Mouse (Mus musculus): ENCODE measurements at regions not wholly inside any gene's neighbourhood (a gene's known extent, or its start where the extent isn't known, plus 50 kb on each side); places are given as distances from the start of the nearest gene placed in this dataset.

DNA sequence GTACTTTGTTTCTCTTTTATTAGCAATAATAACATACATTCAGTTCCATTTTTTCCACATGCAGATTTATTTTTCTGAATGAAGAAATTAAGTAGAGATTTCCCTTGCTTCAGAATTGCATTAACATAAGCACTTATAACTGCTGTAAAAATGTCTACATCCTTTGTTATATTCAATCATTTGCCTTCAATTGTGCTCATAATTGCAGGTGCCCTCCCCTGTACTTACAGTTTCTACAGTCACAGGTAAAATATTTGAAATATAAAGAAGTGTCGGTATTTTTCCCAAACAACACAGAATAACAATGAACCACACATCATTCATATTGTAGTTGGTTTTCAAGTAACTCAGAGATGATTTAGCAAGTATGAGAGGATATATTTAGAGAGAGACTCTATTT, 568.8 kb downstream of the Ptprc start:
- 68% methylated on average over 1 of the region's 1 CpGs for WGBS (ENCODE audit: insufficient replicate concordance)
- H3K27me3 ChIP-seq (ENCODE audit: control insufficient read depth, insufficient read depth, low read depth, low read length): no peaks in the 10 kb centered on the region
- ATAC-seq (ENCODE audit: low read depth): no peak

DNA sequence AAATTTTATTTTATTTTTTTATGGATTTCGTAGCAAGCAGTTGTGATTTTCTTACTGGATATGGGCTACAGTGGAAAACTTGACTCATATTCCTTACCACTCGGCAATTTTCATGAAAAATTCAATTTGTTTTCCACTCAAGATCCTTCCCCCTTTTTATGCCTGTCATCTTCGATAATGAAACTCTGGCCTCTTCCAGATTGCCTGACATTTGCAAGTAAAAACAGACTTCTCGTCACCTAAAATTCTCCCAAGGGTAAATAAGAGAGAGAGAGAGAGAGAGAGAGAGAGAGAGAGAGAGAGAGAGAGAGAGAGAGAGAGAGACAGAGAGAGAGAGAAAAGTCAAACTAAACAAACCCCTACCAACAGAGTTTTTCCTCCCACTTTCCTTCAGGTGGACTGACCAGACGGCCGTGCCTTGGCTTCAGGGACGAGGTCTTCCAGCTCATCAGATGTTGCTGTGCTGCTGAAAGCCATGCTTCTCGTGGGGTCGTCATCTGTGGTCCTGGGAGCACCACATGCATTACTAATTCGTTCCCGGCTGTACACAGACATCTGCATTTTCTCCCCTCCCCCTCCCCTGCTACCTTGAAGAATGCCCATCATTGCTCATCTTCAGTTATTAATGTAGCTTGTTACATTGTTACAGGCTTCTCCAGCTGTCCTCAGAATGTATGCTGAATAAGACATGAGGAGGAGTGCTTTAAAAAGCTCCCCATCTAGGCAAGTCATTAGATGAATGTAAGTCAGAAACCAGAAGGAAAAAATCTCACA, 569.4 kb downstream of the Ptprc start:
- Histone ChIP-seq H3K27ac (ENCODE audit: low read length) (no peak overlapping the region), H3K9me3 (replicated peaks; ENCODE audit: control insufficient read depth, low read length) (no peaks in the 10 kb centered on the region), H3K36me3 (ENCODE audit: control insufficient read depth, insufficient read depth) (no peaks in the 10 kb centered on the region), H3K4me3 (ENCODE audit: low read depth, low read length) (no peak overlapping the region), H3K4me1 (ENCODE audit: control insufficient read depth, low read depth, low read length) (no peaks in the 10 kb centered on the region), H3K4me2 (ENCODE audit: low read depth, low read length) (no peak overlapping the region), H3K27me3 (ENCODE audit: control insufficient read depth, insufficient read depth, low read depth, low read length) (no peaks in the 10 kb centered on the region), H3K9ac (ENCODE audit: low read depth, low read length) (no peak overlapping the region)
- ATAC-seq (ENCODE audit: low read depth): no peak
- WGBS (ENCODE audit: insufficient replicate concordance): 52% methylated on average over 11 of the region's 11 CpGs

More for the DNA sequence above, 568.8 kb downstream of the Ptprc start:
- Histone ChIP-seq H3K4me3 (ENCODE audit: low read depth, low read length) (no peak overlapping the region), H3K36me3 (ENCODE audit: control insufficient read depth, insufficient read depth) (no peaks in the 10 kb centered on the region), H3K9ac (ENCODE audit: low read depth, low read length) (no peak overlapping the region), H3K4me2 (ENCODE audit: low read depth, low read length) (no peak overlapping the region), H3K9me3 (replicated peaks; ENCODE audit: control insufficient read depth, low read length) (no peaks in the 10 kb centered on the region), H3K4me1 (ENCODE audit: control insufficient read depth, low read depth, low read length) (no peaks in the 10 kb centered on the region), H3K27ac (ENCODE audit: low read length) (no peak overlapping the region)

DNA sequence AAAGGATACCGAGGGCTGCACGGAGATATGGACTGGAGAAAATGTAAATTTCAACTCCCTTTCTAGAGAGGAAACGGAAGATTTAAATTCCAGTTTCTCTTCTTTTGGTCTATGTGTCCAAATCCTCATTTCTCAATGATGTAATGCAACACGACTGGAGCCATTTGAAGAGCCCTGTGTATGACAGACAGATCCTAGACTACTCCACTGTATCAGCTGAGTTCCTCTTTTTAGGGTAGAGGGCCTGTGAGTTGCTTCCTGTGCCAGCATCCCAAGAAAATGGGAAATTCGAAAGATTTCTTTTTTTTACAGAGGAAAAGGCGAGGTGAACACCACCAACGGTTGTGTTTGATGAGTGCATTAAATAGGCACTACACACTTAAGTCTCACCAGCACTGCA, 581.8 kb downstream of the Ptprc start:
- no peak overlapping the region for H3K4me2 ChIP-seq (ENCODE audit: low read depth, low read length)
- no peak overlapping the region for H3K27ac ChIP-seq (ENCODE audit: low read length)
- H3K27me3 ChIP-seq (ENCODE audit: control insufficient read depth, insufficient read depth, low read depth, low read length): no peaks in the 10 kb centered on the region
- H3K36me3 ChIP-seq (ENCODE audit: control insufficient read depth, insufficient read depth): no peaks in the 10 kb centered on the region
- ATAC-seq (ENCODE audit: low read depth): no peak
- 37% methylated on average over 7 of the region's 7 CpGs for WGBS (ENCODE audit: insufficient replicate concordance)
- H3K9me3 ChIP-seq (replicated peaks; ENCODE audit: control insufficient read depth, low read length): no peaks in the 10 kb centered on the region
- no peaks in the 10 kb centered on the region for H3K4me1 ChIP-seq (ENCODE audit: control insufficient read depth, low read depth, low read length)
- H3K4me3 ChIP-seq (ENCODE audit: low read depth, low read length): no peak overlapping the region
- H3K9ac ChIP-seq (ENCODE audit: low read depth, low read length): no peak overlapping the region

DNA sequence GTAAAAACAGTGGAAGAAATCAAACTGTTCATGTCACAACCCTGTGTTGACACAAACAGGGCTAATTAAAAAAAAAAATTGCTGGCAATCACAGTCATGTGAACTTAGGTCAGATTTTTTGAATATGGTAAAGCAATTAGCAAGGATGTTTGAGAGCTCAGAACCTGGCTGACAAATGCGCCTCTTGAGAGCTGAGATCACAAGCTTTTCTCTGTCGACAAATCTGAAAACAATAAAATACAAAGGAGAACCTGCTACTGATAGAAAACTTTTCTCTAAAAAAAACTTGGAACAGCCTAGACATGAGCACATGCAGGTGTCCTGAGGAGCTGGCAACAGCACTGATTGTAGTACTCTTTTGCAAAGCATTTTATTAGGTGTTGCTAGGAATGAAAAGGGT, 583.6 kb downstream of the Ptprc start:
- ATAC-seq (ENCODE audit: low read depth): no peak

DNA sequence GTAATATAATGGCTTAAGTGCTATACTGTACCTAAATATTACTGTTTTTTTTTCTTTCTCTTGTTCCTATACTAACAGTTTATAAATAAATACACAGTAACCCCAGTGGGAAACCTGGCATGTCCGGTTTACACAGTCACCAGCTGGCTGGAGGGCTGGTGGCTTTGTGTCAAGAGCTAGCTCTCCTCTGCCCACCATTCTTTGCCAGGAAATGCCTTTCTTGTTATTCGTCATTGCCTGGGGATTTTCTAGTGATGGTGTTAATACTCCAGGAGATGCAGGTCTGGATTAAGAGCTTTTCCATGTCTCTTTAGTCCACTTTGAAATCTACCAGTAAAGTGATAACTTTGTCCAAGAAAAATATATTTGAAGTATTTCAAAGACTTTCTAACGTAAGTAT, 584.2 kb downstream of the Ptprc start:
- H3K27ac ChIP-seq (ENCODE audit: low read length): no peak overlapping the region
- 43% methylated on average over 3 of the region's 3 CpGs for WGBS (ENCODE audit: insufficient replicate concordance)
- H3K27me3 ChIP-seq (ENCODE audit: control insufficient read depth, insufficient read depth, low read depth, low read length): no peaks in the 10 kb centered on the region
- no peak overlapping the region for H3K4me2 ChIP-seq (ENCODE audit: low read depth, low read length)
- no peaks in the 10 kb centered on the region for H3K36me3 ChIP-seq (ENCODE audit: control insufficient read depth, insufficient read depth)
- H3K9ac ChIP-seq (ENCODE audit: low read depth, low read length): no peak overlapping the region
- H3K9me3 ChIP-seq (replicated peaks; ENCODE audit: control insufficient read depth, low read length): no peaks in the 10 kb centered on the region
- ATAC-seq (ENCODE audit: low read depth): no peak
- H3K4me3 ChIP-seq (ENCODE audit: low read depth, low read length): no peak overlapping the region
- H3K4me1 ChIP-seq (ENCODE audit: control insufficient read depth, low read depth, low read length): no peaks in the 10 kb centered on the region

More for the DNA sequence above, 583.6 kb downstream of the Ptprc start:
- Histone ChIP-seq H3K4me1 (ENCODE audit: control insufficient read depth, low read depth, low read length) (no peaks in the 10 kb centered on the region), H3K9ac (ENCODE audit: low read depth, low read length) (no peak overlapping the region), H3K4me3 (ENCODE audit: low read depth, low read length) (no peak overlapping the region), H3K9me3 (replicated peaks; ENCODE audit: control insufficient read depth, low read length) (no peaks in the 10 kb centered on the region), H3K27ac (ENCODE audit: low read length) (no peak overlapping the region), H3K27me3 (ENCODE audit: control insufficient read depth, insufficient read depth, low read depth, low read length) (no peaks in the 10 kb centered on the region), H3K36me3 (ENCODE audit: control insufficient read depth, insufficient read depth) (no peaks in the 10 kb centered on the region), H3K4me2 (ENCODE audit: low read depth, low read length) (no peak overlapping the region)
- 64% methylated on average over 2 of the region's 2 CpGs for WGBS (ENCODE audit: insufficient replicate concordance)

DNA sequence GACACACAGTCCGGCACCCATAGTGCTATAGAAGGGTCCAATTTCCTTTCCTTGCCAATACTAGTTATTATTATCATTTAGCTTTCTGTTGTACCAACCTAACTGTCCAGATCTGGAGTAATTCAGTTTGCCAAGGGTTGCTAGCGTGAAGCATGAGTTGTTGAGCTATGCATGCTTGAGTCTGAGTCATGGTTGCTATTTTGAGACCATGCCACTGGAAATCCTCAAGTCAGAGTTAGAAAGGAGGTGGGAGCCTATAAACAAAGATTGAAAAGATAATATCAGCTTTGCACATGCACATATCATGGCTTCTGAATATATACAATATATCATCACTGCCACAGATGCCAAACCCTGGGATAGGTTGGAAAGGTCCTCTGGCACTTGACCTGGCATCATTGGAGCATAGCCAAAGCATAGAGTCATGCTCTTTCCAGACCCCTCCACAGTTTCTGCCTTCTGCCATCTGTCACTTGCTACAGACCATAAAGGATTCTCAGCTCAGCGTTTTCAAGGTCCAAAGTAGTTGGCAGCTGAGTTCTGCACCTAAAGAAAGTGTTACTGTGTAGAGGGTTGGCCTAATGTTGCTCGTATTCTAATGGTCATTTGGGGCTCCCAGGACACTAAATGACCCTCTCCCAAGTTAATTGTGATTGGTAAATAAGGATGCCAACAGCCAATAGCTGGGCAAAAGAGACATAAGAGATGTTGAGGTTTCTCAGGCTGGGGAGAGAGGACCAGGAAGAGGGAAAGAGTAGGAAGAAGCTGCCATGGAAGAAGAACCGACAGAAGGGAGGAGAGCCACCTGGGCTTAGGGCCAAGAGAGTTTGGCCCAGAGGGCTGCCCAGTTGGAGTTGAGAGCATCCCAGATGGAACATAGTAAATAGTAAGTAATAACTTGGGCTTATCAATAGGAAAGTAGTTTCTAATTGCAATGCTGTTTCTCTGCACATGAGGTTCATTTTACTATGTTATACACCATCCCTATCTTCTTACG, 586.9 kb downstream of the Ptprc start:
- Histone ChIP-seq H3K27me3 (ENCODE audit: control insufficient read depth, insufficient read depth, low read depth, low read length) (no peaks in the 10 kb centered on the region), H3K27ac (ENCODE audit: low read length) (no peak overlapping the region), H3K9ac (ENCODE audit: low read depth, low read length) (no peak overlapping the region), H3K9me3 (replicated peaks; ENCODE audit: control insufficient read depth, low read length) (no peaks in the 10 kb centered on the region), H3K4me2 (ENCODE audit: low read depth, low read length) (no peak overlapping the region), H3K4me3 (ENCODE audit: low read depth, low read length) (no peak overlapping the region), H3K4me1 (ENCODE audit: control insufficient read depth, low read depth, low read length) (no peaks in the 10 kb centered on the region), H3K36me3 (ENCODE audit: control insufficient read depth, insufficient read depth) (no peaks in the 10 kb centered on the region)
- WGBS (ENCODE audit: insufficient replicate concordance): 61% methylated on average over 6 of the region's 6 CpGs
- ATAC-seq (ENCODE audit: low read depth): no peak

DNA sequence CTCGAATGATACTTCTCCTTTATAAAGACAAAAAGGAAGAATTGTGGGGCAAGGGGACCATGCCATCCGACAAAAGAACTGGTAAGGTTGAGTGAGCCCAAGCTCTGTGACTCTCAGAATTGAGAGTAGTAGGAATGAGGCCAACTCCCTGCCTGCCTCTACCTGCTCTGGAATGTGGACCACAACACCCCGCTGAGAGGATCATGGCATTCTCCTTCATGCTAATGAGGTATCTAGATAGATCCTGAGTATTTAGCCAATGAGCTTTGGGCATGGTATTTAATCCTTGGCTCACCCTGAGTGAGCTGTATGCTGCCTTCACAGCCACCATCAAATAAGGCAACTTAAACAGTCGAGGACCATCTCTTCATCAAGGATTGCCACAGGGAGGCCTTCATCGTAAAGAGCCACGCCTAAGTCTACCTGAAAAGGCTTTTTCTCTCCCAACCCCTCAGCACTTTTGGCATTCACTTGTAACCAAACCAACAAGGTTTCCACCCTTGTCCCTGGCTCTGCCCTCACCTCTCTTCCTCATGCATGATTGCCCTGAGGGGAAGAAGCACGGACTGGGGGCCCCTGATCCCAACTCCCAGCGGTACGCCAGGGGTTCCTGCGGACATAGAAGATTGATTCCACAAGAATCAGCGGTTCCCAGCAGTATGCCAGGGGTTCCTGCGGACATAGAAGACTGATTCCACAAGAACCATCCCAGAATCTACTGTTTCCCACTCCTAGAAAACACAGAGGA, 587.9 kb downstream of the Ptprc start:
- no peak overlapping the region for H3K4me2 ChIP-seq (ENCODE audit: low read depth, low read length)
- H3K4me1 ChIP-seq (ENCODE audit: control insufficient read depth, low read depth, low read length): no peaks in the 10 kb centered on the region
- H3K27ac ChIP-seq (ENCODE audit: low read length): no peak overlapping the region
- H3K4me3 ChIP-seq (ENCODE audit: low read depth, low read length): no peak overlapping the region
- no peaks in the 10 kb centered on the region for H3K9me3 ChIP-seq (replicated peaks; ENCODE audit: control insufficient read depth, low read length)
- no peak for ATAC-seq (ENCODE audit: low read depth)
- H3K9ac ChIP-seq (ENCODE audit: low read depth, low read length): no peak overlapping the region
- H3K36me3 ChIP-seq (ENCODE audit: control insufficient read depth, insufficient read depth): no peaks in the 10 kb centered on the region
- no peaks in the 10 kb centered on the region for H3K27me3 ChIP-seq (ENCODE audit: control insufficient read depth, insufficient read depth, low read depth, low read length)
- WGBS (ENCODE audit: insufficient replicate concordance): 72% methylated on average over 12 of the region's 12 CpGs

DNA sequence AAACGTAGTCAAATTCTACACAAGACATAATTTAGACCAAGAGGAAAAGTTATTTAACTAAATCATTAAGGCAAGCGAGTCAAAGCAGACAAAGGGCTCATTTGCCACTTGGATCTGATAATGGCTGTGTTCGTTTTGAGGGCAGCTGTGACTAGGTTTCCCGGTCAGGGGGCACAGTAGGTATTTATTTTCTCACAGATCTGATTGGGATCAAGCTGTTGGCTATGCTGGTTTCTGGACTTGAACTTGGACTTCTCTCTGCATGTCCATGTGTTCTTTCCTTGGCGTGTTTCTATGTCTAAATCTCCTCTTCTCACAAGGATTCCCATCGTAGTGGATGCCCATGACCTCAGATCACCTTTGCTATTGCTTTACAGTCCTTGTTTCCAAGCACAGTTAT, 590.8 kb downstream of the Ptprc start:
- H3K4me1 ChIP-seq (ENCODE audit: control insufficient read depth, low read depth, low read length): no peaks in the 10 kb centered on the region
- WGBS (ENCODE audit: insufficient replicate concordance): 58% methylated on average over 6 of the region's 6 CpGs
- ATAC-seq (ENCODE audit: low read depth): no peak

More for the DNA sequence above, 590.8 kb downstream of the Ptprc start:
- Histone ChIP-seq H3K36me3 (ENCODE audit: control insufficient read depth, insufficient read depth) (no peaks in the 10 kb centered on the region), H3K4me2 (ENCODE audit: low read depth, low read length) (no peak overlapping the region), H3K9me3 (replicated peaks; ENCODE audit: control insufficient read depth, low read length) (no peaks in the 10 kb centered on the region), H3K4me3 (ENCODE audit: low read depth, low read length) (no peak overlapping the region), H3K27me3 (ENCODE audit: control insufficient read depth, insufficient read depth, low read depth, low read length) (no peaks in the 10 kb centered on the region), H3K27ac (ENCODE audit: low read length) (no peak overlapping the region), H3K9ac (ENCODE audit: low read depth, low read length) (no peak overlapping the region)

Data from liver, embryonic 16.5 days (tissue).